Mouse (Mus musculus): ENCODE data around the gene Gdi2. TPM values are rescaled to one million over a fixed set of nuclear protein-coding genes. Genes with fewer than 3 reads are reported as not detected.

Gdi2 gene
- polyA plus RNA-seq, 2 experiments from 2014 or later = 949 to 962 TPM

- ATAC-seq = no peak
Observed at GRCm38 (mm10) chr13:3547856-3548255, 10.0 kb downstream of the Gdi2 start.

- peak; percentile 43 for ATAC-seq
Observed at GRCm38 (mm10) chr13:3563130-3563529, 25.3 kb downstream of the Gdi2 start.

DNA sequence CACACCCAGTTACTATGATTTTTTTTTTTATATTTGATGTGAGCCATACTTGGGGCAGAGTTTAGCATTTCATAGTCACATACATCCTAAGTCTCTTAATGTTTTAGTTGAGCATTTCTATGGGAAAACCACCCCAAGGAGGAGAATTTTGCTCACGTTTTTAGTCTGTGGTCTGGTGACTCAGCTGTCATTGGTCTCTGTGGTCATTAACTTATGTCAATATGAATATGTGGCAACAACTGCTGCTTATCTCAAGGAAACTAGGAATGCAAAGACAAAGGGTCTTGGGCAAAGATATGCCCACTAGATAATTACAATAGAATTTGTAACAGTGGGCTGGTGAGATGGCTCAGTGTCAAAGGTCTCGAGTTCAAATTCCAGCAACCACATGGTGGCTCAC, 26.1 kb downstream of the Gdi2 start:
- no peak for ATAC-seq

GRCm38 (mm10) chr13:3590789-3591188, 52.9 kb downstream of the Gdi2 start:
- peak; percentile 43 for ATAC-seq

DNA sequence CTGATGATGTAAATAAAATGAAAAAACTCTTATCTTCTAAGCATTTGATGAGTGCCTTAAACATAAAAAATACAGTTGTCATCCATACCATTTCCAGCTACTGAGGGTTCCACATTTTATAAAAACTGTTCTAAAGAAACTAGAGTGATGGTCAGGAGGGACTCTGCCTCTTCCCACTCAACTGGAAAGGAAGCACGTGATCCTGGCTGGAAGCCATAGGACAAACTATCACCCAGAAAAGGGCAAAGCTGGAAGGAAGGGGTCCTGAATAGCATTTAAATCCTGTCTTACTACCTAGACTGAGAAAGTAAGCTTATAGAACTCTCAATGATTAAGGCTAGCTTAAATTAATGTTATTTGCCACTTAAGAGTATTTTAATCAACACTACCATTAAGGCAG, 56.4 kb downstream of the Gdi2 start:
- no peak for ATAC-seq

GRCm38 (mm10) chr13:3596232-3596631, 58.4 kb downstream of the Gdi2 start:
- ATAC-seq = no peak

DNA sequence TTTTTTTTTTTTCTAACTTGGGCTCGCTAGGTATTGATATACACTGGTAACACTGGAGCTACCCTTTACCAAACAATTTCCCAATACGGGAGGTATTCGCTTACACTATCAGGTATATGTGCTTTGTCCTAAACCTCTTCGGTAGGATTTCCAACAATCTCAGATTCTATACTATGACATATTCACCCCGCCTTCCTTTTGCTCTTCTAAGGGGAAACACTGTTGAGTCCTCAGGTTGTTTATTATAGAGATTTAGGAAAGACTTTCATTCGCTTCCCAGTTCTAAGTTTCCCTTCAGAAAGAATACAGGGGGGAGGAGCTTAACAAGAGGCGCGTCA, 71.9 kb downstream of the Gdi2 start:
- ATAC-seq = no peak

GRCm38 (mm10) chr13:3610118-3610794, 72.4 kb downstream of the Gdi2 start:
- peak; percentile 15 for ATAC-seq

GRCm38 (mm10) chr13:3610795-3611438, 73.1 kb downstream of the Gdi2 start, which contains the start of gene Fam208b:
Fam208b (minus strand) TSS chr13:3611108.
- ATAC-seq = peak; percentile 92

Other genes starting within 250 kb of the Gdi2 start
- 10 to 100 TPM; 18.6 to 19.2 TPM for gene Fam208b, start 73.0 kb downstream of the Gdi2 start, polyA plus RNA-seq (2017; shearing (Covaris generic))
- 10 to 100 TPM; 19.2 to 23.8 TPM for gene Asb13, start 96.0 kb downstream of the Gdi2 start, polyA plus RNA-seq (2017; shearing (Covaris generic))